Mouse (Mus musculus) ES-E14 (cell line): ENCODE results near the gene Tbxa2r.

Experiments
- MAFK ChIP-seq: IDR thresholded peaks from 2 replicates; pipeline ENCODE4 v1.6.1; 2014; ENCODE audit warnings: mild to moderate bottlenecking, low read depth, low read length, inconsistent platforms; ENCODE audit not compliant: insufficient read depth
- ZNF384 ChIP-seq: IDR thresholded peaks from 2 replicates; pipeline ENCODE4 v1.6.1; 2012; ENCODE audit warnings: low read depth, low read length, inconsistent platforms

- TF ChIP-seq ZNF384 (no peak), MAFK (no peak)
Observed at GRCm38 (mm10) chr10:81289811-81290210, 38.7 kb upstream of the Tbxa2r start.
